Mouse (Mus musculus) cortical plate, adult 2 months (tissue): ENCODE measurements around the gene Gm20498.
"Not testable (repeated sequence)": the region's sequence is repeated elsewhere in the genome, so short reads cannot be mapped to it uniquely, and the experiment has no call there.

ENCODE experiments used
- CTCF ChIP-seq: fragments of 200-500 bp; IDR thresholded peaks from 2 replicates; pipeline ENCODE4 v1.5.1; 2011; ENCODE audit warnings: mild to moderate bottlenecking, control low read depth, low read length; ENCODE audit not compliant: insufficient read depth; ENCODE audit errors: extremely low read depth
- POLR2A ChIP-seq: fragments of 200-500 bp; IDR thresholded peaks from 2 replicates; pipeline ENCODE4 v1.6.1; 2011; ENCODE audit warnings: mild to moderate bottlenecking, low read length, control low read depth; ENCODE audit not compliant: insufficient read depth; ENCODE audit errors: extremely low read depth

GRCm38 (mm10) chr12:81496906-81497305 is 35.8 kb downstream of the Gm20498 start:
- not testable (repeated sequence) for TF ChIP-seq CTCF, POLR2A
